Comparison of ENCODE assay signal across 9 mouse cellular contexts in genomic region chr9:110857781-110858472, GRCm38 (mm10). TPM values are rescaled to one million over a fixed set of nuclear protein-coding genes. Genes with fewer than 3 reads are reported as not detected.
DNase-seq lines count a peak whose midpoint lies in the region; ATAC-seq and TF ChIP-seq lines count a peak whose summit lies in the region.
"Had no signal": no experiment of that assay in that cellular context is flagged by ENCODE, and none has a peak within 500 bp of the region (broad histone marks: within the 10 kb centered on the region; RNA-seq: fewer than 3 reads in every experiment).

TSS of gene Prss50 (plus strand) at chr9:110857967.

- no peak for TF ChIP-seq POLR2A in heart, adult 2 months (IDR thresholded peaks at IDR 0.05; ENCODE audit: insufficient read depth, low read depth, low read length)

- intact Hi-C loops in heart, adult 2 months (cut with DNase I), result no loop called here
- intact Hi-C loops in heart, postnatal 14 days (cut with DNase I), result no loop called here

- H3K36me3 ChIP-seq in heart, adult 2 months (ENCODE audit: control insufficient read depth, insufficient read depth, low read length), result no peaks in the 10 kb centered on the region
- no peaks in the 10 kb centered on the region for H3K36me3 ChIP-seq in heart, postnatal 0 days (replicated peaks; ENCODE audit: control insufficient read depth, insufficient read depth, low read length)
- H3K36me3 ChIP-seq in megakaryocyte, embryonic 14.5 days (replicated peaks; ENCODE audit: low read length), result no peaks in the 10 kb centered on the region

- TF ChIP-seq EP300 in heart, adult 2 months (IDR thresholded peaks at IDR 0.05; ENCODE audit: insufficient read depth, low read depth, low read length), result no peak
- no peak for TF ChIP-seq EP300 in heart, postnatal 0 days (IDR thresholded peaks at IDR 0.05; ENCODE audit: low read depth)

- WGBS in heart, adult 2 months, result 26% methylated on average over 43 of the region's 50 CpGs
- WGBS in heart, postnatal 0 days, result 9% methylated on average over 50 of the region's 50 CpGs

- no peaks in the 10 kb centered on the region for H3K9me3 ChIP-seq in heart, postnatal 0 days (replicated peaks; ENCODE audit: control insufficient read depth, low read length)
- H3K9me3 ChIP-seq in megakaryocyte, embryonic 14.5 days, result no peaks in the 10 kb centered on the region; the same call in 1 of the 2 replicates

- no peak within 1 kb of the TSS for H3K4me3 ChIP-seq in heart, adult 2 months
- H3K4me3 ChIP-seq in heart, postnatal 0 days (ENCODE audit: low read depth, low read length), result peak within 1 kb of the TSS; percentile 18
- H3K4me3 ChIP-seq in megakaryocyte, embryonic 14.5 days (replicated peaks), result peak within 1 kb of the TSS; percentile 48

- DNase-seq in heart, adult 2 months, result no peak
- DNase-seq in heart, postnatal 14 days, result no peak
- DNase-seq in ZHBTc4 (ENCODE audit: low read depth, low spot score), result peak; percentile 84
- no peak for DNase-seq in heart, postnatal 0 days (ENCODE audit: low spot score)
- DNase-seq in thymus, postnatal 14 days, result peak; percentile 44
- DNase-seq in B cell, adult 2 months, result no peak
- no peak for DNase-seq in cerebellum, adult 9-10 months

- H3K79me2 ChIP-seq in heart, adult 2 months (replicated peaks; ENCODE audit: control insufficient read depth, insufficient read depth, low read length), result no peaks in the 10 kb centered on the region

- H3K27ac ChIP-seq in heart, adult 2 months, result no peak within 1 kb of the TSS
- H3K27ac ChIP-seq in heart, postnatal 0 days (ENCODE audit: low read depth), result no peak within 1 kb of the TSS

- no peak for ATAC-seq in heart, postnatal 0 days (ENCODE audit: insufficient read depth, low read depth)

- peak; percentile 52 for TF ChIP-seq CTCF in heart, adult 2 months (IDR thresholded peaks at IDR 0.05)
- peak; percentile 41 for TF ChIP-seq CTCF in heart, postnatal 0 days (IDR thresholded peaks at IDR 0.05; ENCODE audit: low read depth)

- no peaks in the 10 kb centered on the region; the same call in 1 of the 2 replicates for H3K4me1 ChIP-seq in heart, adult 2 months (ENCODE audit: control insufficient read depth, insufficient read depth, low read length)
- H3K4me1 ChIP-seq in heart, postnatal 0 days (ENCODE audit: control insufficient read depth, insufficient read depth), result no peaks in the 10 kb centered on the region
- peaks cover 12% of the 10 kb centered on the region for H3K4me1 ChIP-seq in megakaryocyte, embryonic 14.5 days

- peaks cover 3% of the 10 kb centered on the region; the same call in 1 of the 2 replicates for H3K27me3 ChIP-seq in heart, adult 2 months (ENCODE audit: control insufficient read depth, insufficient read depth, low read length)
- peaks cover 21% of the 10 kb centered on the region for H3K27me3 ChIP-seq in heart, postnatal 0 days (ENCODE audit: control insufficient read depth, insufficient read depth, low read length)
- peaks cover 66% of the 10 kb centered on the region for H3K27me3 ChIP-seq in megakaryocyte, embryonic 14.5 days (replicated peaks)
- H3K27me3 ChIP-seq: CH12.LX had no signal

- no peak within 1 kb of the TSS for H3K9ac ChIP-seq in heart, adult 2 months (ENCODE audit: low read depth, low read length)
- H3K9ac ChIP-seq in heart, postnatal 0 days (replicated peaks; ENCODE audit: low read depth, low read length), result no peak within 1 kb of the TSS

- peak within 1 kb of the TSS; percentile 45 for H3K4me2 ChIP-seq in heart, postnatal 0 days (ENCODE audit: low read depth, low read length)

RNA-seq across cellular contexts. Expression of gene Prss50, which starts in this region (rescaled TPM):
- total RNA-seq in heart, adult 2 months (2021), result not detected
- polyA plus RNA-seq in heart, adult 2 months (2012; rRNA removed), result not detected in 2 replicates
- total RNA-seq in heart, postnatal 14 days (2021), result not detected
- not detected in 2 replicates for total RNA-seq in heart, postnatal 0 days (2014; rRNA removed; ENCODE audit: low replicate concordance)
- polyA plus RNA-seq in heart, postnatal 0 days (2015; fragmentation: Nextera tagmentation; extraction: Ambion mirVana), result 0.08 TPM in 1 of 2 replicates, not detected in the other
- polyA plus RNA-seq in megakaryocyte, embryonic 14.5 days (2012; ENCODE audit: insufficient read depth, low replicate concordance), result 0.70 TPM in 1 of 2 replicates, not detected in the other
- total RNA-seq: CH12.LX had no signal

Comparison
In these comparisons a context has a peak if more than half of its experiments do, and no peak if none do; other contexts are left out.
1. DNase-seq: peak in ZHBTc4 (single experiment) and thymus, postnatal 14 days (single experiment); none in heart, adult 2 months (0 of 2), heart, postnatal 14 days (0 of 2), heart, postnatal 0 days (single experiment), B cell, adult 2 months (0 of 2) and cerebellum, adult 9-10 months (single experiment).